Mouse (Mus musculus) heart, embryonic 11.5 days (tissue): Measurements from ENCODE around the gene Sptbn1. TPM values are rescaled to one million over a fixed set of nuclear protein-coding genes. Genes with fewer than 3 reads are reported as not detected.

Experiments
- ATAC-seq: fragments of 200-750 bp; cut with Nextera tagmentation; replicated peaks from 2 replicates; pipeline ENCODE4 v1.8.0; 2017; ENCODE audit warnings: moderate library complexity; ENCODE audit not compliant: insufficient number of reproducible peaks, low FRiP score, low TSS enrichment
- H3K27ac ChIP-seq: fragments of 300-500 bp; sonication (generic); 2 replicates; pipeline ENCODE4 v1.5.1; 2014; ENCODE audit warnings: mild to moderate bottlenecking, low read depth, low read length
- H3K27me3 ChIP-seq: fragments of 300-500 bp; sonication (generic); 2 replicates; pipeline ENCODE4 v1.6.1; 2014; ENCODE audit warnings: mild to moderate bottlenecking, low read length, mixed read lengths; ENCODE audit not compliant: control insufficient read depth, insufficient read depth
- H3K36me3 ChIP-seq: fragments of 300-500 bp; sonication (generic); 2 replicates; pipeline ENCODE4 v1.6.1; 2014; ENCODE audit warnings: mild to moderate bottlenecking, low read length, moderate library complexity, mixed read lengths; ENCODE audit not compliant: control insufficient read depth, insufficient read depth
- H3K4me1 ChIP-seq: fragments of 300-500 bp; sonication (generic); 2 replicates; pipeline ENCODE4 v1.6.1; 2014; ENCODE audit warnings: low read length; ENCODE audit not compliant: control insufficient read depth, insufficient read depth
- H3K4me2 ChIP-seq: fragments of 300-500 bp; sonication (generic); 2 replicates; pipeline ENCODE4 v1.6.1; 2014; ENCODE audit warnings: mild to moderate bottlenecking, moderate library complexity
- H3K4me3 ChIP-seq: fragments of 300-500 bp; sonication (generic); 2 replicates; pipeline ENCODE4 v1.5.1; 2014; ENCODE audit warnings: low read depth, low read length
- H3K9ac ChIP-seq: fragments of 300-500 bp; sonication (generic); 2 replicates; pipeline ENCODE4 v1.6.1; 2014; ENCODE audit warnings: mild to moderate bottlenecking, low read depth, low read length, moderate library complexity
- H3K9me3 ChIP-seq: fragments of 300-500 bp; sonication (generic); replicated peaks from 2 replicates; pipeline ENCODE4 v1.6.1; 2016; ENCODE audit warnings: low read length; ENCODE audit not compliant: control insufficient read depth
- WGBS: fragments of 180-500 bp; shearing (Covaris S2); extraction: QIAGEN DNeasy Blood & Tissue Kit; methylation state at CpG from one replicate; pipeline ENCODE4 v1.1.7; 2014; ENCODE audit not compliant: insufficient replicate concordance; 5-methylcytosine and 5-hydroxymethylcytosine counted together
- polyA plus RNA-seq: library from polyadenylated mRNA; unstranded; fragments of >200 nt; fragmentation: Nextera tagmentation; extraction: Ambion mirVana; gene quantifications from 2 replicates; pipeline ENCODE4 v1.2.1, GENCODE M21; 2014

Gene Sptbn1
- polyA plus RNA-seq, 1 experiment from 2014 or later = 156 TPM

DNA sequence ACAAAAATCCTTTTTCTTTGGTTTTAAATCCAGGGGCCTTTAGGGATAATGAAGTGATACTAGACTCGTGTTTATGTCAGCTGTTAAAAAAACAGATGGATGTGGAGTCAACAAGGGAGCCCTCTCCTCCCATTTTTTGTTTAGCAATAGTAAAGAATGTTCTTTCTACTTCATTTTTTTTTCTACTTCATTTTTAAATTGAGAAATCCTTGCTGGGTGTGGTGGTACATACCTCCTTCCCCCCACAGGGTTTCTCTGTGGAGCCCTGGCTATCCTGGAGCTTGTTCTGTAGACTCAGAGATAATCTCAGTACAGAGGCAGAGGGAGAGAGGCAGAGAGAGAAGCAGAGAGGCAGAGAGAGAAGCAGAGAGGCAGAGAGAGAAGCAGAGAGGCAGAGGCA, 133.9 kb downstream of the Sptbn1 start:
- Histone ChIP-seq H3K9ac (no peak overlapping the region), H3K27me3 (no peaks in the 10 kb centered on the region), H3K4me2 (no peak overlapping the region), H3K4me1 (no peaks in the 10 kb centered on the region), H3K9me3 (no peaks in the 10 kb centered on the region), H3K27ac (no peak overlapping the region), H3K36me3 (peaks cover 66% of the 10 kb centered on the region), H3K4me3 (no peak overlapping the region)
- no peak for ATAC-seq
- 50% methylated on average over 1 of the region's 1 CpGs for WGBS

DNA sequence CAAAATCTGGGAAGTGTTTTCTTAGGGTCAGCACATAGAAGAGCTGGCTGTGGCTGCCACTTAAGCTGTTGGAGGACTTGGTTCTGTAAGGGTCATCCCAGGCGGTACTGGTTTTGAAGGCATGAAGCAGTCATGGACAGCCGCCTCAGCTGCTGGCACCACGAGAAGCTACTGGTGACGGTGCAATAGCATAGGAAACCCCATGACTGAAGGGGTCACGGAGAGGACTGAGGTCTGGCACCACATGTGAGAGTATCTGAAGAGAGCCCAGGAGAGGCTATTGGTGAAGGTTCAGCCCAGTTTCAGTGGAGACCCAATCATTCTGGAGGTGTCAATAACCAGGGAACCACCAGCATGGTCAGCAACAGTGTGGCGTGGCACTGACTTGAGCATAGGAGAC, 135.4 kb downstream of the Sptbn1 start:
- Histone ChIP-seq H3K9ac (no peak overlapping the region), H3K4me3 (no peak overlapping the region), H3K27ac (0 out of 2 replicates have a peak overlapping the region, but pooled peaks have one; percentile 10), H3K4me1 (no peaks in the 10 kb centered on the region), H3K36me3 (peaks cover 58% of the 10 kb centered on the region), H3K27me3 (no peaks in the 10 kb centered on the region), H3K9me3 (no peaks in the 10 kb centered on the region), H3K4me2 (no peak overlapping the region)
- ATAC-seq = no peak
- 92% methylated on average over 6 of the region's 6 CpGs for WGBS

DNA sequence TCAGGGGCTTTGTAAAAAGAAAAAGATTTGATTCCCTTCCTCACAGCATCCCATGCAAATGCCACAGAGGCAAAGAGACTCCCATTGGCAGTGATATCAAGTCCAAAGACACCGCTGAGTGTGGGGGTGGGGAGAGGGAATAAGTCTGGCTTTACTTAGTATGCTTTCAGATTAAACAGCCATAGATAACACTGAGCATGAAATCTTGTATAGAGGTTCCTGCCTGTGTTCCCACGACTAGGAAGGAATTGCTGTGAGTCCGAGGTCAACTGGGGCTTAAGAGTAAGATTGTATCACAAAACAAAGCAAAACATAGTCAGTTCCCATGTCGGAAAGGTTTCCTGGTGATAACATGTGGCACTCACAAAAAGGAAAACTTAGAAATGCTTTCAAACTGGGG, 136.3 kb downstream of the Sptbn1 start:
- ATAC-seq = no peak
- H3K4me1 ChIP-seq = no peaks in the 10 kb centered on the region
- H3K9ac ChIP-seq = no peak overlapping the region
- H3K9me3 ChIP-seq = no peaks in the 10 kb centered on the region
- no peak overlapping the region for H3K4me3 ChIP-seq
- H3K36me3 ChIP-seq = peaks cover 51% of the 10 kb centered on the region
- WGBS = 54% methylated on average over 4 of the region's 4 CpGs
- no peak overlapping the region for H3K4me2 ChIP-seq
- H3K27me3 ChIP-seq = no peaks in the 10 kb centered on the region
- H3K27ac ChIP-seq = no peak overlapping the region

DNA sequence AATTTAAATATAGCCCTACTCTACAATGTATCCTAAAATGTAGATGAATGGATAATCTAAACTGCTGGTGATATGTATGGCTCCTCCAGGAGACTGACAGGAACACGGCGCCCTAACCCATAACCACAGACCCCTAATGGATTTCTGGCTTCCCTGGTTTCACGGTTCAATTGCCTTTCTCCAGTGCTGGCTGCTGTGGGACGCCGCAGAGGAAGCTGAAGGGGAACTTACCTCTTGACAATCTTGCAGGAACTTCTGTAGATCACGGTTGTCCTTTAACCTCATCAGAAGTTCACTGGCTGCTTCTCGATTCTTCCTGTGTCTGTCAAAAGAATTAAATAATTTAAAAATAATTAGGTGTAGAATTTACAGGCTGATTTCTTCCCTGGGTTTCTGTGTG, 138.6 kb downstream of the Sptbn1 start:
- 84% methylated on average over 7 of the region's 7 CpGs for WGBS
- Histone ChIP-seq H3K27me3 (no peaks in the 10 kb centered on the region), H3K36me3 (peaks cover 37% of the 10 kb centered on the region), H3K9ac (no peak overlapping the region), H3K9me3 (no peaks in the 10 kb centered on the region), H3K4me3 (no peak overlapping the region), H3K4me1 (no peaks in the 10 kb centered on the region), H3K4me2 (no peak overlapping the region), H3K27ac (no peak overlapping the region)
- ATAC-seq = no peak

DNA sequence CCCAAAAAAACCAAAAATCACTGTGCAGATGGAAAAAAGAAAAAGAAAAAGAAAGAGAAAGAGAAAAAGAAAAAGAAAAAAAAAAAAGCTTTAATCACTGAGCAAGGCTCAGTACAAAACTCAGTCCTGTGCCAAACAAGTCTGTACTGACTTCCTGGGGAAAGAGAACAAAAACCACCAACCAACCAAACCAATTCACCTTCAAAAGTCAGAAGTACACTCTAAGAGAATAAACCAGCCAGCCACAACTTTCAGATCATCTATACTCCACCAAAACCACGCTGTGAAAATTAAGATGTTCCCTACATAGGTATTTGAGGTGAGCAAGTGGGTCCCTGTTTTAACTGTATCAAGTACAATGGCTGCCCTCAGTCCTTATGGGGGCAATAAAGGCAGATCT, 141.1 kb downstream of the Sptbn1 start:
- Histone ChIP-seq H3K36me3 (peaks cover 44% of the 10 kb centered on the region), H3K9me3 (no peaks in the 10 kb centered on the region), H3K4me1 (no peaks in the 10 kb centered on the region), H3K9ac (no peak overlapping the region), H3K4me3 (no peak overlapping the region), H3K4me2 (no peak overlapping the region), H3K27ac (no peak overlapping the region), H3K27me3 (no peaks in the 10 kb centered on the region)
- 95% methylated on average over 1 of the region's 1 CpGs for WGBS
- ATAC-seq = no peak

DNA sequence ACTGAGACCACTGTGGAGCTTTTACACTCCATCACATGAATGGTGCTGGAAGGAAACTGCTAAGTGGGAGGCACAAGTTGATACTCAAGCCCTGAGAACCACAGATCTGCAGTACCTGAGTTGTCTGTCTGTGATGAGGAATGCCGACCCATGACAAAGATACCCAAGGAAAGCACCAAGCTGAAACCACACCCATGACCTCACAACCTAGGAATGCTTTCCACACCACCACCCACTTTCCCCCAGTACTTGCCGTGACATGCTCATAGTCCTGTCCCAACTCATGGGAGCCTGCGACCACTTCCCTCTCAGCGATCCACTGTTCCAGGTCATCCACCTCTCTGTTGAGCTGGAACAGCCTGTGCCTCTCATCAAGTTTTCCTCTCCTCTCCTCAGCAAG, 149.9 kb downstream of the Sptbn1 start:
- H3K9me3 ChIP-seq = no peaks in the 10 kb centered on the region
- WGBS = 78% methylated on average over 4 of the region's 4 CpGs
- H3K27me3 ChIP-seq = no peaks in the 10 kb centered on the region
- H3K9ac ChIP-seq = no peak overlapping the region
- H3K4me1 ChIP-seq = no peaks in the 10 kb centered on the region
- H3K36me3 ChIP-seq = peaks cover 81% of the 10 kb centered on the region
- no peak overlapping the region for H3K4me2 ChIP-seq
- H3K27ac ChIP-seq = no peak overlapping the region
- H3K4me3 ChIP-seq = no peak overlapping the region
- ATAC-seq = no peak

DNA sequence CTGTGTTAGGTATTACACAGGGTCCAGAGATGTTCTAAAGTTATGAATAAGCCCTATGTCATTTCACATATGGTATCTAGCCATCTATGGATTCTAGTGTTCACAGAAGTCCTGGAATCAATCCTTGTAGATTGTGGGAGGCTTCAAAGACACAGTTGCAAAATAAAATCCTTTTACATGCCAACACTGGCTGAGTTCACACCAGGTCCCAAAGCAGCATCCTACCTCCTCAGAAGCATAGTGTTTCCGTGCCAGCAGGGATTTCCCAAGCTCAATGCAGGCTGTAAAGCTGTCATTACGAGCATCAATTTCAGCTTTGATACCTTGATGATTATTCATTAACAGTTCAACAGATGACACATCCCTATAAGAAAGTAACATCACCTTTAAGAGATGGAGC, 154.3 kb downstream of the Sptbn1 start:
- Histone ChIP-seq H3K4me2 (no peak overlapping the region), H3K4me3 (no peak overlapping the region), H3K4me1 (no peaks in the 10 kb centered on the region), H3K9me3 (no peaks in the 10 kb centered on the region), H3K36me3 (peaks cover 64% of the 10 kb centered on the region), H3K27ac (no peak overlapping the region), H3K27me3 (no peaks in the 10 kb centered on the region), H3K9ac (no peak overlapping the region)
- no peak for ATAC-seq
- WGBS = 86% methylated on average over 2 of the region's 2 CpGs

DNA sequence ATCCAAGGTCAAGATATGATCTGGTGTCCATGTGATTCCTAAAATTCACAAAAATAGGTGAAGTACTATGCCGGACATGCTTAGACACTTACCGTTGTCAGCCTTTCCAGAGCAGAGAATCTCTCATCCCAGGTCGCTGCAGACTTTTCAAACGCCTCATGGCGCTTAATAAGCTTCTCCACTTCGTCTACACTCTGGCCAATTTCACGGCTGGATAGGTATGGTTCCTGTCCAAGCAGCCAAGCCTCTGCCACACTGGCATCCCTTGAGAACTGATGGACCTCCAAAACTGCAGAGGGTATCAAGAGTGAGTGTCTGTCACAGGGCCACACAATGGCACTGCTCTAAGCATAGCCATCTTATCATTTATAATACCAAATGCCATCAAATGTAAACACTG, 157.3 kb downstream of the Sptbn1 start:
- H3K9me3 ChIP-seq = no peaks in the 10 kb centered on the region
- peaks cover 49% of the 10 kb centered on the region for H3K36me3 ChIP-seq
- no peak overlapping the region for H3K27ac ChIP-seq
- no peaks in the 10 kb centered on the region for H3K27me3 ChIP-seq
- WGBS = 93% methylated on average over 7 of the region's 7 CpGs
- no peak overlapping the region for H3K4me3 ChIP-seq
- no peak for ATAC-seq
- H3K4me1 ChIP-seq = no peaks in the 10 kb centered on the region
- no peak overlapping the region for H3K9ac ChIP-seq
- no peak overlapping the region for H3K4me2 ChIP-seq

DNA sequence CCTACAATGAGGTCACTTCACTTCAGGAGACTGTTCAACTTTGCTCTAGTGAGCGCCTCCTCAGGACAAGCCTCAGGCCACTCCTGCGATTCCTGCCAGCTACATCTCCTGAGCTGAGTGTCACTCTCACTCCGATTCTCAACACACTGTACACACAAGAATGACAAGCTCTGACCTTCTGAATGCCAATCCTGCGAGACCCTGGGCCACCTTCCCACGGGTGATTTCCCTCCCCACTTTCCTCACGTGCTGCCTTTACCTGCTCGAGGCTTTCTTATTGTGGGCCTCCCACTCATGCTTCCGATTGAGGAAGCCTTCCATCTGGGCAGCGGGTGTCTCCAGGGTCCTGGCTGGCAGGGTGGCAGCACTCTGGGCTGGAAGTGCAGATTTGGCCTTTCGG, 163.8 kb downstream of the Sptbn1 start:
- Histone ChIP-seq H3K4me3 (no peak overlapping the region), H3K9me3 (no peaks in the 10 kb centered on the region), H3K4me2 (no peak overlapping the region), H3K9ac (no peak overlapping the region), H3K27me3 (no peaks in the 10 kb centered on the region), H3K36me3 (peaks cover 59% of the 10 kb centered on the region), H3K4me1 (no peaks in the 10 kb centered on the region), H3K27ac (no peak overlapping the region)
- no peak for ATAC-seq
- WGBS = 90% methylated on average over 10 of the region's 10 CpGs
